Mouse (Mus musculus): ENCODE data around the gene Arhgap24. TPM values are rescaled to one million over a fixed set of nuclear protein-coding genes. Genes with fewer than 3 reads are reported as not detected.
"Not testable (repeated sequence)": the region's sequence is repeated elsewhere in the genome, so short reads cannot be mapped to it uniquely, and the experiment has no call there.

Gene Arhgap24
- polyA plus RNA-seq, 1 experiment from 2014 or later, result 3.2 TPM

DNA sequence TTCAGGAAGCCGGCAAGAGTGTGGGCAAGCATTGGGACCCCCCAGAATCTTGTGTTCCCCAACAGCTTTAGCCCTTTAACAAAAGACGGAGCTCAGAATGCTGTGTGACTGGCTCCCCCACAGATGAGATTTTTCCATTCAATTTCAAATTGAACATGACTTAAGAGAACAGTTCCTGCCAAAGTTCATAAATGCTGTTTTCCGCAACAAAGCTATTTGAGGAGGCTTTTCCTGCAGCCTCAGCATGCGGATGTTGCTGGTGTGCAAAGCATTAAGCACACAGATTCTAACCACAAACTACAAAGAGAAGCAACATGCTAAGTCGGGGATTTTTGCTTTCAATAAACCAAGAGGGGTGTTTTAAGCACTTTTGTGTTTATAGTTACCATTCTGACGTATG lies 449.0 kb downstream of the Arhgap24 start:
- Histone ChIP-seq H3K9me3 (ENCODE audit: low read length) (no peaks in the 10 kb centered on the region), H3K9ac (replicated peaks) (no peak overlapping the region), H3K27me3 (ENCODE audit: insufficient read depth, low read length) (no peaks in the 10 kb centered on the region), H3K4me3 (ENCODE audit: low read depth, low read length) (no peak overlapping the region), H3K36me3 (replicated peaks; ENCODE audit: insufficient read depth, low read length) (no peaks in the 10 kb centered on the region), H3K27ac (ENCODE audit: low read depth) (no peak overlapping the region), H3K4me2 (ENCODE audit: low read depth, low read length) (no peak overlapping the region), H3K4me1 (ENCODE audit: insufficient read depth) (no peaks in the 10 kb centered on the region)
- 55% methylated on average over 6 of the region's 6 CpGs for whole genome bisulfite sequencing (ENCODE audit: insufficient replicate concordance)
- no peak for ATAC-seq
- no peak for DNase-seq
- TF ChIP-seq CTCF (IDR thresholded peaks at IDR 0.05; ENCODE audit: low read depth) (no peak), EP300 (IDR thresholded peaks at IDR 0.05; ENCODE audit: low read depth) (no peak)

DNA sequence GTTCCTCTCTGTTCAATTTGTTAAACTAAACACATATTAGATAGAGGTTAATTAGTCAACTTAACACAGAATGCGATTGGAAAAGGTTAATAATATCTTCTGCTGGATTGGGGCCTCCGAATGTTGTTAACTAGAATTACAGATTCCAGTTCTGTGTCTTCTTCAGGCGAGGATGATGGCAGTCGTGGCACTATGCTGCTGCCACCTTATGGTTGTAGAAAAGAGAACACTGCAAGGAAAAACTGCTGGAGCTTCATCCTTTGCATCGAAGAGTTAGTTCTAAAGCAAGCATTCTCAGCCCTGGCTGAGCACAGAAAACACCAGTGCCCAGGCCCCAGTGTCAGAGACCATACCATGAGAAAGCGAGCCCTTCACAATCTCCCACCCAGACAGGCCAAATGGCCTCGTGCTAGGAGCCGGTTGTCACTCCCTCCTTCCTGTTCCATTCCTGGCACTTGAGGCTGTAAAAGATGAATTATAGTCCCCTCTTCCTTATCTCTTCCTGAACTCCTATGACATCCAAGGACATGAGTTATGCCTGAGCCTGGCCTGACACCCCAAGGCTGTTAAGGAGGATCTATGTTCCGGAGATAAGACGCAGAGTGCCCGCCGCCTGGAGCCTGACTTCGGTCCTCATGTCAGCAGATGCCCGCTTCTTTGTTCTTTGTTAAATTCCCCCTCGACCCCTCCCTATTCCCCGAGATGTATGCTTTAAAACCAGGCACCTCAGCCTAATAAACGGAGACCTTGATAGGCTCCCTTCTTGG lies 462.9 kb downstream of the Arhgap24 start:
- H3K4me1 ChIP-seq (ENCODE audit: insufficient read depth); H3K4me2 ChIP-seq (ENCODE audit: low read depth, low read length); H3K4me3 ChIP-seq (ENCODE audit: low read depth, low read length); H3K27ac ChIP-seq (ENCODE audit: low read depth); ATAC-seq; H3K9me3 ChIP-seq (ENCODE audit: low read length); H3K27me3 ChIP-seq (ENCODE audit: insufficient read depth, low read length); DNase-seq; H3K36me3 ChIP-seq (replicated peaks; ENCODE audit: insufficient read depth, low read length); H3K9ac ChIP-seq (replicated peaks): not testable (repeated sequence)
- WGBS (ENCODE audit: insufficient replicate concordance), result 67% methylated on average over 17 of the region's 17 CpGs

DNA sequence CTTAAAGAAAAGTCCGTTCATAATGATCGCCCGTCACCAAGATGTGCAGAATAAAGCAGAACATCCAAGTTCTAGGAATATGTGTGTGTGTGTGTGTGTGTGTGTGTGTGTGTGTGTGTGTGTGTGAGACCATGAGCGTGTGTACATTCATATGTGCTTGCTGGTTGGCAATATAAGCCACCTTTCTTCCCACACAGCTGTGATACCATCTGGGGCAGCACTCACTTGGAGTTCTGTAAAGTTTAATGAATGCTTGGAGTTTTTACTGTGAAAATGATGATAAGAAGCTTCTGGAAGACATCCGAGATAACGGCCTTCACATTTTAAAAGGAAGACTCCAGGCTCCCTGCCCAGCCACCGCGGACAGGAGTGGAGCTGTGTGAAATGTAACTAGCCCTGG lies 465.4 kb downstream of the Arhgap24 start:
- DNase-seq (no peak), ATAC-seq (no peak)
- no peak overlapping the region for H3K4me3 ChIP-seq (ENCODE audit: low read depth, low read length)
- no peaks in the 10 kb centered on the region for H3K9me3 ChIP-seq (ENCODE audit: low read length)
- H3K27me3 ChIP-seq (ENCODE audit: insufficient read depth, low read length), result no peaks in the 10 kb centered on the region
- no peak for TF ChIP-seq EP300 (IDR thresholded peaks at IDR 0.05; ENCODE audit: low read depth)
- TF ChIP-seq CTCF (IDR thresholded peaks at IDR 0.05; ENCODE audit: low read depth), result no peak
- no peaks in the 10 kb centered on the region for H3K36me3 ChIP-seq (replicated peaks; ENCODE audit: insufficient read depth, low read length)
- H3K9ac ChIP-seq (replicated peaks), result no peak overlapping the region
- WGBS (ENCODE audit: insufficient replicate concordance), result 77% methylated on average over 8 of the region's 8 CpGs
- no peak overlapping the region for H3K4me2 ChIP-seq (ENCODE audit: low read depth, low read length)
- no peaks in the 10 kb centered on the region for H3K4me1 ChIP-seq (ENCODE audit: insufficient read depth)
- no peak overlapping the region for H3K27ac ChIP-seq (ENCODE audit: low read depth)

DNA sequence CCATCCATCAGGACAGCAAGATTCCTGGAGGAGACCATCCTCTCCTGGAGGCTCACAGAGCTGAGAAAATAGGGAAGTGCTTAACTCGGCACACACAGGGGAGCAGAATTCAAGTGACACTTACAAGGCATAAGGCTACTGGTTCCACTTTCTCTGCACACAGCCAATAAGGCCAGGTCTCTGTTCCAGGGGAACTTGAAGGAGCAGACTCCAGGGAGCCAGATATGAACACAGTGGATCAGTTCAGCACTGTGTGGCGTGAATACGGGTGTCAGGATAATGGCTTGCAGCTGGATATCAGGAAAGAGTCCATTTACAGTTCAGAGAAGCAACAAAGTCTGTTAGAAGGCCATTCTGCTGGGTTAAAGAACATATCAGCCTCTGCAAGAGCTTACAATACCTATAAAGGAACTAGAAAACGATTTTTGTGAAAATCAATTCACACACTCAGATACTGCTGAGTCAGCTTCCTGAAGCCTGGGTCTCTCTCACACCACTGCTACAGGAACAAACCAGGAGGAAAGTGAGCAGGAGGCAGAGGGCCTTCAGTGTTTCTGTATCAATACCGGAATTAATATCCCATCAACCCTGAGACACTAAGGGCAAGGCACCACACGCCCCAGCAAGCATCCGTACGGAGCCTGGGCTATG lies 466.0 kb downstream of the Arhgap24 start:
- Histone ChIP-seq H3K36me3 (replicated peaks; ENCODE audit: insufficient read depth, low read length) (no peaks in the 10 kb centered on the region), H3K9ac (replicated peaks) (no peak overlapping the region), H3K9me3 (ENCODE audit: low read length) (no peaks in the 10 kb centered on the region), H3K4me2 (ENCODE audit: low read depth, low read length) (no peak overlapping the region), H3K4me1 (ENCODE audit: insufficient read depth) (no peaks in the 10 kb centered on the region), H3K27me3 (ENCODE audit: insufficient read depth, low read length) (no peaks in the 10 kb centered on the region), H3K4me3 (ENCODE audit: low read depth, low read length) (no peak overlapping the region), H3K27ac (ENCODE audit: low read depth) (no peak overlapping the region)
- DNase-seq (no peak), ATAC-seq (no peak)
- TF ChIP-seq EP300 (IDR thresholded peaks at IDR 0.05; ENCODE audit: low read depth), result no peak
- TF ChIP-seq CTCF (IDR thresholded peaks at IDR 0.05; ENCODE audit: low read depth), result no peak
- WGBS (ENCODE audit: insufficient replicate concordance), result 72% methylated on average over 8 of the region's 8 CpGs

Data from liver, postnatal 0 days (tissue).